Mouse (Mus musculus): Measurements from ENCODE around the gene Sval1.

Gene Sval1

GRCm38 (mm10) chr6:41951330-41951729 lies at the start of gene Sval1:
Gene Sval1, plus strand, starts transcription at chr6:41951630.
- no peak for DNase-seq (ENCODE audit: low read depth, low spot score)

- no peak for DNase-seq (ENCODE audit: low read depth, low spot score)
These were observed 39.8 kb upstream of the Sval1 start for GRCm38 (mm10) chr6:41911625-41912024.

GRCm38 (mm10) chr6:41914883-41915282 lies 36.5 kb upstream of the Sval1 start:
- no peak for DNase-seq (ENCODE audit: low read depth, low spot score)

DNA sequence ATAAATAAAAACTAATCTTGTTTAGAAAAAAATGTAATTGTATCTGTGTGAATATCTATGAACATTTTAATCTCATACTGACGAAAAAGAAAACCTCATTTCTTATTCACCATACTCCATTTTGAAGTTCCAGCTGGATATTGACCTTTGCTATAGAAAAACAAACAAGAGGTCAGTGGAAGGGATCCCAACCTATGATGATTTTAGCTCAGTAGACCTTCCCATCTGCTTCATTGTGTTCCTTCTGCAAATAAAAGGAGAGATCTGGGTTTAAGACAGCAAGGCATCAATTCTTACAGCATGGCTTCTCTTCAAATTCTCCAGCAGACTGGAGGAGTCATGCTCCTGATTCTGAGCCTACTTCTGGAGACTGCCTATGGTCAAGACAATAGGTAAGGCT lies 16.4 kb downstream of the Sval1 start, which contains the start of gene Sval3:
TSS of gene Sval3 (plus strand) at position 301 of the 400 bp plus-strand sequence.
- no peak for DNase-seq (ENCODE audit: low read depth, low spot score)

Data from ZHBTc4 (cell line).